Mouse (Mus musculus) WW6 (cell line): ENCODE data around the gene Mettl5.
"Not testable (repeated sequence)": the region's sequence is repeated elsewhere in the genome, so short reads cannot be mapped to it uniquely, and the experiment has no call there.

Source experiments
- DNase-seq: peaks from one replicate; pipeline ENCODE4 v3.0.0-alpha.2; 2013; ENCODE audit warnings: low read depth, low spot score

The Mettl5 gene

DNA sequence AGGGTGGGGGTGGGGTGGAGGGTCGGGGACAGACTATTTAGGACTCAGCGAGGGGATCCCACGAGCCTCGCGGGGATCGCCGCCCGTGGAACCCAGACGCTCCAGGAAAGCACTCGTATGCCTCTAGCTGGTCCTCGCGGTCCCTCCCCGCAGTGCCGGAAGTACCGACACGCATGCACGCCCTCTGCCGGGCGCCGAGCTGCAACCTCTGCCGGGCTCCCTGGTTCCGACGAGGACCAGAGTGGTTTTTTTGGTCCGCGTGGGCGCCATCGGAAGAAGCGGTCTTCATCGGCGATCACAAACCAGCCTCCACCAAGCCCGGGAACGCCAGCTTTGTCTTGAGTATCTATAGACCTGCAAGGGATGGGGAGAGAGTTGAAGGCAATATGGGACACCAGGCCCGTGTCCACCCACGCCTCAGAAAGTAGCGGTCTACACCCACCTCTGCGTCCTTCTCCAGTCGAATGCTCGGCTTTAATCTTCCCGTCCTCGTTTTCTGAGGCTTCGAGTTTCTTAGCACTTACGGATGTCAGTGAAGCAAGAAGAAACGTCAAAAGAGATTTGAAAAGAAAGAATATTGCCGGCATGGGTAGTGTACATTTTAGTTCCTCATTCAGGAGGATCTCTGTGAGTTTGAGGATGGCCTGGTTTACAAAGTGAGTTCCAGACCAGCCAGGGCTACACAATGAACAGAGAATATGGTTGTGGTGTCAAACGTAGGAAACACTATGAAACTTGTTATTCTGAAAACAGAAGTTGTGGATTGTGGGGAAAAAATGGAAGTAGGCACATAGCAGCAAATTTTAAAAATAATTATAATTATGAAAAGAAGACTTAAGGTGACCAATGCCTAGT is at the start of gene Mettl5:
Mettl5 (minus strand) TSS at position 165 of the 855 bp plus-strand sequence.
- peak; percentile 74 for DNase-seq

DNA sequence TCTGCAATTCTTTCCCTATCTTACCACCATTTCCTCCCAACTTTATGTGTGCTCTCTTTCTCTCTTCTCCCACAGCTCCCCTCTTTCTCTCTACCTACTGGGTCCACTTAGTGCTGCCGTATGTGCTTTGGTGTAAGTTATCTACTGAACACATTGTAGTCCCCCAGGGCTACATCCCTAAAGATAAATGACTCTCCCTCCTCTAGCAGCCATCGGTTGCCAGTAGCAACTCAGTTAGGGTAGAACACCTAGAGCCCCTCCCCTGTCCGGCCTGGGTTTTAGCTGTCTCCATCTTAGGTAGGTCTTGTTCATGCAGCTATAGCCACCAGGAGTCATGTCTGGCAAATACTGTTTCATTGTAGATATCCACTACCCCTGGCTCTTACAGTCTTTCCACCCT is 39.5 kb upstream of the Mettl5 start:
- no peak for DNase-seq

DNA sequence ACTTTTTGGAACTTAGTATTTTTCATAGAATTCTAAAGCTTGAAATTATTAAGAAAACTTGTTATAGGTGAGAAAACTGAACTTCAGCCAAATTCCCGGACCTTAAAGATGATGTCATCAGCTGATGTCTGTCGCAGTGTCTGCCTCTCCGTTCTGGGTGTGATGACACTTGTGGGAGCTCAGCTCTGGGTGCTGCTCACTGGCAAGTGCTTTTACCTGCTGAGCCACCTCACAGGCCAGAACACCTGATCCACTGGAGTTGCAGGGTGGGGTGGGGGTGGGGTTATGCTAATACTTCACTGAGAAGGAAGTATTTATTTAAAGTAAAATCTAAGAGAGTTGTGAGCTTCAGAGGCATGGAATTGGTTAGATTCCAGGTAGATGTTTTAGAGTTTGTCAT is 31.9 kb upstream of the Mettl5 start:
- DNase-seq, result no peak

DNA sequence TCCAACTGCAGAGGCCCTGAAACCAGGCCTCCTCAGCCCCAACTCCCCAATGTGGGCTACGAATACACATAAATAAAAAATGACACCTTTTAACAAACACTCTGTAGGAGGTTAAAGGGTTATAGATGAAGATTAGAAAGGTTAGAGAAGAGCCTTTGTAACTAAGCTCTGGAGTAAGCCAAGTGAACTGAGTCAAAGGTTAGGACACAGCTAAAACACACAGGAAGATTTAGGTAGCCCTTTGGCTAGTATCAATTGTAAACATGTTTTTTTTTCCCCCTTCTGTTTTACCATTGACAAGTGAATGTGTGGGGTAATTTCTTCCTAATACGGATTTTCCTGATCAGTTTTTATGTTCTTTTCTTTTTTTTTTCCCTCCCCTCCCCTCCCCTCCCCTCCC is 27.4 kb upstream of the Mettl5 start:
- no peak for DNase-seq

DNA sequence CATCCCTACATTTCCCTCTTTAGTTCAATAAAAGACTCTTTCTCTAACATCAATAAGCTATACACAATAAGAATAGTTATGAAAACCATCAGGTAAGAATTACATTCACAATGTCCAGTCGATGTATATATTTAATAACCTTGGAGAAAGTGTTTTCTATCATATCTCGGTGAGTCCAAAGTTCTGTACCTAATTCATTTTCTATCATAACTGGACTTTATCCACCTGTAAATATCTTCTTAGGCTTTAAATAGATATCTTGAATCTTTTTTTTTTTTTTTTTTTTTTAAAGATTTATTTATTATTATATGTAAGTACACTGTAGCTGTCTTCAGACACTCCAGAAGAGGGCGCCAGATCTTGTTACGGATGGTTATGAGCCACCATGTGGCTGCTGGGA is 22.0 kb upstream of the Mettl5 start:
- not testable (repeated sequence) for DNase-seq

DNA sequence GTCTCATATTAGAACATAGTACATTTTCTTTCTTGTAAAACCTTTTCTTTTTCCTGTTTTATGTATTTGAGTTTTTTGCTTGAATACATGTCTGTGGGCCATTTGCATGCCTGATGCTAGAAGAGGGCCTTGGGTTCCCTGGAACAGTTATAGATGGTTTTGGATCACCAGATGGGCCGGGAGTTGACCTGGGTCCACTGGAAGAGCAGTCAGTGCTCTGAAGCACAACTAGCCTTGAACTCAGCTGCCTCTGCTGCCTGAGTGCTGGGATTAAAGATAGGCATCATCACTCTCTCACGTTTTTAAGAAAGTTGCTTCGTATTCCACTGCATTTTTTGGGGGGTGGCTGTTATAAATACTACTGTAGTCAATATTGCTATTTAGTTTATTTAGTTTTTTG is 18.1 kb upstream of the Mettl5 start:
- DNase-seq, result no peak

DNA sequence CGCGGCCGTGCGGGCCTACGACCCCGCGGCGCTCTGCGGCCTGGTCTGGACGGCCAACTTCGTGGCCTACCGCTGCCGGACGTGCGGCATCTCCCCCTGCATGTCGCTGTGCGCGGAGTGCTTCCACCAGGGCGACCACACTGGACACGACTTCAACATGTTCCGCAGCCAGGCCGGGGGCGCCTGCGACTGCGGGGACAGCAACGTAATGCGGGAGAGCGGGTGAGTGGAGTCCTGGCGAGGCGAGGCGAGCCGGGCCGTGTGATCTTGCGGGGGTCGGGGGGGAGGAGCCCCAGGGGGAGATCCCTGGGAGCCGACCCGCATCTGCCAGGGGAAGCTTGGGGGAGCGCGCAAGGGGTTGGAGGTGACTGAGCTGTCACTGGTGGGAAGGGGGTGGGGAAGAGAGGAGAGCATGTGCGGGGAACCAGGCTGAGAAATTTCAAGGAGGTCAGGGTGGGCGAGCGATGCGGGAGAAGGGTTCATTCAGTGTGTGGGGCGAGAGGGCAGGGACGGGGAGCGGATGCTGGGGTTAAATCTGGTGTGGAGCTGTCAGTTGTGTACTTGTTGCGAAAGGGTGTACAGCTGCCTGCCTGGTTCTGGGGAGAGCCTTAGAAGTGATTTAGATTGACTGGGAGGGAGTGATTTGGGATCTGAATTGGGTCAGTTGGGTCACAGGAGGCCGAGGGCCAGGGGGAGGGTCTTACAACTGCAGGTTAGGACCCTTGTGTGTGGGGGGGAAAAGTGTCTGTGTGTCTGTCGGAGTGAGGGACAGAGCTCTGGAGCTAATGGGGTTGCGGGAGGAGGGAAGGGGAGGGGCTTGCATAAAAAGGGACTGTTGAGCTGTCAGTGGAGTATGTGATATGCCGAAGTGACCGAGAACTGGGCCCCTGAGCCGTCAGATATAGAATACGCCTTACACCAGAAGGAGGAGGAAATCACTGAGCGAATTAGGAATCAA is 12.5 kb upstream of the Mettl5 start:
- DNase-seq, result no peak

DNA sequence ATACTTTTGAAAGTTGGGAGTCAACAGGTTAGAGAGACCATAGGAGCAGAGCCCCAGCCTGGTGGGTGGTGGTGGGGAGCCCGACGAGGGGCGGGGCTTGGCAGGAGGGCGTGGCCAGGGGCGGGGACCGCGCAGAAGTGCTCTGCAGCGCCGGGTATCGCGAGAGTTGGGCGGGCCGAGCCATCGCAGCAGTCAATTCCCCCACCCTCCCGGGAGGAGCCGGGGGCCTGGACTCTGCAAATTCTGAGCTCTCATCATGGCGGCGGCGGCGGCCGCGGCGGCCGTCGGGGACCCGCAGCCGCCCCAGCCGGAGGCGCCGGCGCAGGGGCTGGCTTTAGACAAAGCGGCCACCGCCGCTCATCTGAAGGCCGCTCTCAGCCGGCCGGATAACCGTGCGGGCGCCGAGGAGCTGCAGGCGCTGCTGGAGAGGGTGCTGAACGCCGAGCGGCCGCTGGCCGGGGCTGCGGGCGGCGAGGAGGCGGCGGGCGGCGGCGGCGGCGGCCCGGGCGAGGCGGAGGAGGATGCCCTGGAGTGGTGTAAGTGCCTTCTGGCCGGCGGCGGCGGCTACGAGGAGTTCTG is 11.7 kb upstream of the Mettl5 start, which contains the start of gene Ubr3:
Ubr3 (plus strand) TSS at position 208 of the 579 bp plus-strand sequence.
- DNase-seq, result peak; percentile 81

DNA sequence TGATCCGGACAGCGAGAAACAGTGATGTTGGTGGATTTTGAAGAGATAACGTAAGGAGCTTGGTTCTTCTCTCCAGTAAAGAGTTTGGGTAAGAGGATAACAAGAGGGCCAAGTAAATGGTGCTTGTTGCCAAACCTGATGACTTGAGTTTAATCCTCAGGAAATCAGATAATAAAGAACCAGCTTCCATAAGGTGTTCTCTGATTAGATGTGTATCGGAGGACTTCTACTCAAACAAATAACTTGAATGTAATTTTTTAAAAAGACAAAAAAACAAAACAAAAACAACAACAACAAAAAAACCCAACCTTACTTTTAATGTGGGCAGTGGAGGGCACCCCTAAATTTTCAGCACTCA is 10.8 kb upstream of the Mettl5 start:
- DNase-seq, result no peak

DNA sequence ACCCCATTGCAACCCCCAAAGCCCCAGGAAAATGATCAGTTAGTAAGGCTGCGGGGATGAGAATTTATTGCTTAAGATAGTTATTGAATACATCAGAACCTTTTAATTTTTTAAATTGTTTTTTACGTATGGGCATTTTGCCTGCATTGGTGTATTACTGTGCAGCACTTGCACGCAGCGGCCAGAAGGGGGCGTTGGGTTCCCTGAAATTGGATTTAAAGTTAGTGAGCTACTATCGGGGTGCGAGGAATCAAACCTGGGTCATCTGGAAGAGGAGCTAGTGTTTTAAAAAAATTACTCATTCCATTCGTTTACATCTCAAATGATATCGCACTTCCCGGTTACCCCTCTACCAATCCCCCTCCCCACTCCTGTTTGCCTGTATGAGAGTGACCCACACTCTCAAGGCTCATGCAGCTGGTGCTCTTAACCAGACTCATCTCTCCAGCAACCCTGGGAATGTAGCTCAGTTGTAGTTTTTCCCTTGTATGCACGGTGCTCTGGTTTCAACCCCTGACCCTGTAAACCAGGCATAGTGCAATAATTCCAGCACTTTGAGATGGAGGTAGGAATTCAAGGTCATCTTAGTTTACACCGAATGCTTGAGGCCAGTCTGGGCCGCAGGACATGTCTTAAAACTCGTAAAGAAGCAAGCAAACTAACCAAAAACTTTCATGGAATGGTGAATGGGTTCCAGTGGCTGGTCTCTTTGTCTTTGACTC is 10.2 kb upstream of the Mettl5 start:
- DNase-seq, result no peak

DNA sequence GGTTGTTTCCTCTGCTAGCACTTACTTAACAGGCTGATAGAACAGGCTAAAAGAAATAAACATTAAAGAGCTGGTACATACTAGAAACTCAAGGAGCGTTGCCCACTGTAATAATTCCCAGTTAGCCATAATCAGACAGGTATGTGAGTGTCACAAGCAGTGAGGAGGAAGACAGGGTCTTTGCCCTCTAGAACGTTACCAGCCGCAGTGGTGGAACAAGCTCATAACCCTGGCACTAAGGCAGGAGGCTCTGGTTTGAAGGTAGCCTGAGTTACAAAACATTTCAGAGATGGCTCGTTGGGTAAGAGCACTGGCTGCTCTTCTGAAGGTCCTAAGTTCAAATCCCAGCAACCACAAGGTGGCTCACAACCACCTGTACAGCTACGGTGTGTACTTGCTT is 8.5 kb upstream of the Mettl5 start:
- DNase-seq, result no peak

DNA sequence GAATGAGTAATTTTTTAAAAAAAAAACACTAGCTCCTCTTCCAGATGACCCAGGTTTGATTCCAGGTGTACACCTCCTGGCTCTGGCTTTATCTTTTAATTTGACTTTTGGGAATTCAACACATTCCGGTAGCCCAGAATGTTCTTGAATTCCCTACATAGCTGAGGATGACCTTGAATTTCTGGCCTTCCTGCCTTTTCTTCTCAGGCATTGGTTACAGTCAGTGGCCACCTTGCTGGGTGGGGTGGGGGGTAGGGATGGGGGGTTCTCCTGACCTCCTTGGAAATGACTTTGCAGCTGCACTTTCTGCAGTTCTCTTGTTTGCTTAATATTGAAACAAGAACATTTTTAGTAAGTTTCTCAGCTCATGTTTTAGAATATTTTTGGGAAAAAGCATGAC is 7.7 kb upstream of the Mettl5 start:
- DNase-seq, result no peak

DNA sequence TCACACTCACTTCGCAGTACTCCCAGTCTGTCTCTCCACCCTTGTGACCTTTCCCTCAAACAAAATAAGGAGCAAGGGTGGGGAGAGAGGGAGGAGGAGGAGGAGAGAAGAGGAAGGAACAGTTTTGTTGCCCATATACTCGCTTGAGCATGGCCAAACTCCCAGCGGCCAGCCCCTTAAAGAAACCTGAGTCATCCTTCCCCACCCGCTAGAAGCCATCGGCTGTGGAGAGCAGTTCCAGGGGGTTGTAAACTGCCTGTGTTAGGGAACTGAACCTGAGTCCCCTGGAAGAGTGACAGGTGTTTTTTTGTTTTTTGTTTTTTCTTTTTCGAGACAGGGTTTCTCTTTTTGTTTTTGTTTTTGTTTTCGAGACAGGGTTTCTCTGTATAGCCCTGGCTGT is 5.4 kb upstream of the Mettl5 start:
- no peak for DNase-seq

DNA sequence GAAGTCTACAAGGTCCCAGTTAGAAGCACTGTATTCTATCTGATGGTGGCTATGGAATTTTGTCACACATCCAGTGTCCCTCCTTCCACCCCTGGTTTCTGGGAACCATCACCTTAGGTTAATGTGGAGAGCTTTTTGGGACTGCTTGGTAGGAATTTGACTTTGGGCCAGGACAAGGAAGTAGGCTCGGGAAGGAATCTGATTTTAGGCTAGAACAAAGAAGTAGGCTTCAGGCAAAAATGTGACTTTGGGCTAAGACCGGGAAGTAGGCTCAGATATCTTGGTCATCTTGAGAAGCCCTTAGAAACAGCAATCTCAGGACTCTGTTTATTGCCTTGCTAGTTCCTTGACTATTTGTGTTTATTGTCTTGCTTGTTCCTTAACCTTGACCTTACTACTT is 3.5 kb upstream of the Mettl5 start:
- no peak for DNase-seq

DNA sequence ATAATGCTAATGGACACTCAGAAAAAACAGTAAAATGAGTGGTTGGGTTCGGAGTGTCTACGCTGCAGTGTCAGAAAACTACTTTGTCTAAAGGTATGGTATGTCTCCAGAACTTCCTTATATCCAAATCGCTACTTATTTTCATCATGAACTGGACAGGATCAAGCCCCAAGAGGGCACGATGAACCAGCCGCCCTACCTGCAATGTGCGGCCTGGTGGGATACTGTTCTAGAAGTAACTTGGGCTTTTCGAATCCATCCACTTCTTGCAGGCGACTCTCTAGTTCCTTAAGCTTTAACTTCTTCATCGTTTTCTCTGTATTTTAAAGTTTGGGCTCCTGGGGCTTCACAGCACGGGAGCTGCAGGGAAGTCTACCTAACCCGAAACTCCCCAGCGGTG is 365 bp downstream of the Mettl5 start:
- DNase-seq, result no peak

DNA sequence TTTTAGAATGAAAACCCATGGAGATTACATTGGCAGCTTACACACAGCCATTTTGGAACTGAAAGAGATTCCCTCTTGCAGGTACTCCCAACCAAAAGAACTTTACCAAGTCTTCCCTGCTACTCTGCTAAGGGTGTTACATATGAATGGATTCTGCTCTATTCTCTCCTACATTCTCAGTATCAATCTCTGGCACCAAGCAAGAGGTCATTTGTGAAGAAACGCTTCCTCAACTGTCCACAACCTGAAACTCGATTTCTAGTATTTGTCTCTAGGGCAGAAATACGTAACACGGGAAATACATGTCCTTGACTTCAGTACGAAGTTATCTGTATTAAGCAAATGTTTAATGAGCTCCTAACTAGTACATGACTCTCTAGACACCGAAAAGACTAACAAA is 834 bp downstream of the Mettl5 start:
- DNase-seq, result no peak

DNA sequence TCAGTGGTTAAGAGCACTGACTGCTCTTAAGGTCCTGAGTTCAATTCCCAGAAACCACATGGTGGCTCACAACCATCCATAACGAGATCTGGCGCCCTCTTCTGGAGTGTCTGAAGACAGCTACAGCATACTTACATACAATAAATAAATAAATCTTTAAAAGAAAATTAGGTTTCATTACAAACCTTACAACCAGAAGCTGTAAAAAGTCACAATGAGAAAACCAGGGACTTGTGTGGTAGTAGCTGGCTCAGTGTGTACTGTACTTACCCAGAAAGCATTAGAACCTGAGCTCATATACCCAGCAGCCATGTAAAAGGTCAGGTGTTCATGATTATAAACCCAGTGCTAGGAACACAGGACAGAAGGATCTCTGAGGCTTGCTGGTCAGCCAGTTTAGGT is 1.4 kb downstream of the Mettl5 start:
- no peak for DNase-seq

DNA sequence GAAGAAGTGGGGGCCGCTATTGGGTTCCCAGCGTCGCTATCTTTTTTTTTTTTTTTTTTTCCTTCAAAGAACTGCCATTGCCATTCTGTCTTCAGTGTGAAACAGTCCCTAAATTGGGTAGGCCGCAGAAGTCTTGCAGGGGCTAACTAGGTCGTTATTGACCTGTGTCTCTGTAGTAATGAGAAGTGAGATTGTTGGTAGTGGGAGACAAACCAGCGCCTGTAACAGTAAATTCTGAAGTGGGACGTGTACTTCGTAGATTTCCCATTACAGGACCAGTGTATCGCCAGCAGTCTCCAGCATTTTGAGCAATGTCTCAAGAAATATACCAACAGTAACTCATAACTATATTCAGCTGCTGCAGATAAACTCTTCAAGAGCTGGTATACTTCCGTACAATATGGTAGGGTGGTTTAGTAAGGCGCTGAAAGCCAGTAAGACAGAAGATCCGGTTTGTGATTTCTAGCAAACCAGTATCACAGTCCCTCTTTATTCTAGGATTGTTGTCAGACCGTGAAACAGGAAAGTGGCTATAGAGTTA is 23.2 kb downstream of the Mettl5 start:
- no peak for DNase-seq

DNA sequence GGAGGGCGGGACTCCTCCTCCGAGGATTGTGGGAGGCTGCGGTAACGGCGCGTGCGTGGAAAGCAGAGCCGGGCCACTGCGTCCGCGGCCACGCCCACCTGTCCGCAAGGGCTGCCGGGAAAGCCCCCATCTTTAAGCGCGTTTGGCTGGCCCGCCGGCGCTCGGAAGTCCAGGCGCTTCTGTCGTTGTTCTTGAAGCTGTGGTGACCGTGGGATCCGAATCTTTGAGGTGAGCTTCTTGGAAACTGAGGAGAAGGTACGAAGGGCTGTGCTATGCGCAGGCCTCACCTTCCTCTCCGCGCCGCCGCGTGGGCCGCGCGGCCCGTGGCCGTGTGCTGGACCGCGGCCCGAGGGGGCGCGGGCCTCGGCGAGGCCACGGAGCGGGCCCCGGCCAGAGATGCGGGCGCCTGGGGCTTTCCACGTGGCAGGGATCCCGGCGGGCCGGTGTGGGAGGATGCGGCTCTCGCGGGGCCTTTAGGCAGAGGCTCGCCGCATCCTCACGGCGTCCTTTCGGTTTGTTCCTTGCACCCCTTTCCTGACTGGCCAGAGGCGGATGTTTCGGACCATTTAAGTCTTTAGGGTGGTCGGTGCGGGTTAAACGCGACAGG is 23.8 kb downstream of the Mettl5 start, which contains the start of gene Ssb:
Ssb (plus strand) TSS at position 78 of the 607 bp plus-strand sequence.
- peak; percentile 76 for DNase-seq

DNA sequence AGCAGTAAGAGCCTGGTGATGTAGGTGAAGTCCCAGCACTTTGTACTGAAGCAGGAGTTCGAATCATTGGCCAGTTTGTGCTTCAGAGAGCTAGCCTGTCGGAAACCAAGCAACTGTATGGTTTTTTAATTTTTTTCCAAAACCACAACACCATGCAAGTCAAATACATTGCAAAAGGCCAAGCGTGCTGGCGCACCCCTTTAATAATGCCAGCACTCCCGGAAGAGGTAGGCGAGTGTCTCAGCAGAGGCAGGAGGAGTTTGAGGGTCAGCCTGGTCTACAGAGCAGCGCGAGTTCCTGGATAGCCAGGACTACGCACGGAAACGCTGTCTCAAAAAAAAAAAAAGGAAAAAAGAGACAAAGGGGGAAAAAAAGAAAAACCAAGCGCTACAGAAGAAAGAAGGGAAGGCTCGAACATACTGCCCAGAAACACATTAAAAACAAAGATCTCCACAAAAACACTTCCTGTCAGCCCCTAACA is 24.4 kb downstream of the Mettl5 start:
- DNase-seq, result no peak

DNA sequence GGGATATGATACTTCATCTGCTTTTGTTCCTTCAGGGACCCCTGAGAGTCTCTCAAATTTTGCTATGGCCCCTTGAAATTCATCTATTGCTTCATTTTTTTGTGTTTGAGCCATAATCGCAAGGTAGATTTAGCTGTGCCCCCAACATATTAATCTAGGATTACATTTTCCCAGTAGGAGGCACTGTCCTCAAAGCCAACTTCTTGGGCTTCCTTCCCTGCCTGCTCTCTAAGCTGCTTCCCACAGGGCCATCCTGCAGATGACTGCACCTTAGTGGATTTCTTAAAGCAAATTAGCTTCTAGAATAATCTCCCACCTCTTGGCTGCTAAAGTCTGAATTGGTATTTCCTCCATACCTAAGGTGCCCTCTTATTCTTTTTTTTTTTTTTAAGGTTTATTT is 27.5 kb downstream of the Mettl5 start:
- no peak for DNase-seq
